Mouse (Mus musculus) heart, adult 11 months (tissue): ENCODE results near the gene Mtrr.
"Not testable (repeated sequence)": the region's sequence is repeated elsewhere in the genome, so short reads cannot be mapped to it uniquely, and the experiment has no call there.

Source experiments
- DNase-seq: peaks from one replicate; pipeline ENCODE4 v3.0.0; 2022

Mtrr gene

GRCm38 (mm10) chr13:68568110-68568509 lies 13.8 kb downstream of the Mtrr start:
- peak; percentile 28 for DNase-seq

- not testable (repeated sequence) for DNase-seq
Observed at GRCm38 (mm10) chr13:68553391-68553790, 28.6 kb downstream of the Mtrr start.
